ENCODE assay signal across 8 mouse cellular contexts in genomic region chr7:31148086-31148485, GRCm38 (mm10). TPM values are rescaled to one million over a fixed set of nuclear protein-coding genes. Genes with fewer than 3 reads are reported as not detected.
DNase-seq lines count a peak whose midpoint lies in the region; ATAC-seq and TF ChIP-seq lines count a peak whose summit lies in the region.

No protein-coding gene starts in this region.

- no peaks in the 10 kb centered on the region for H3K36me3 ChIP-seq in kidney, adult 2 months (ENCODE audit: control insufficient read depth, insufficient read depth, low read length)
- peaks cover 24% of the 10 kb centered on the region for H3K36me3 ChIP-seq in hindbrain, embryonic 12.5 days
- H3K36me3 ChIP-seq in midbrain, embryonic 13.5 days: peaks cover 37% of the 10 kb centered on the region

- WGBS in kidney, adult 2 months: 81% methylated on average over 3 of the region's 3 CpGs
- 70% methylated on average over 3 of the region's 3 CpGs for WGBS in hindbrain, embryonic 12.5 days
- WGBS in midbrain, embryonic 13.5 days: 62% methylated on average over 3 of the region's 3 CpGs

- no peaks in the 10 kb centered on the region for H3K9me3 ChIP-seq in hindbrain, embryonic 12.5 days (replicated peaks)
- H3K9me3 ChIP-seq in midbrain, embryonic 13.5 days: no peaks in the 10 kb centered on the region

- peak overlapping the region; percentile 27; the same call in 1 of the 2 replicates for H3K27ac ChIP-seq in kidney, adult 2 months (ENCODE audit: insufficient read depth, low read depth, low read length)
- H3K27ac ChIP-seq in hindbrain, embryonic 12.5 days: peak overlapping the region; percentile 97
- peak overlapping the region; percentile 99 for H3K27ac ChIP-seq in midbrain, embryonic 13.5 days

- TF ChIP-seq POLR2A in kidney, adult 2 months (IDR thresholded peaks at IDR 0.05; ENCODE audit: low read depth, low read length): no peak

- no peak for TF ChIP-seq CTCF in kidney, adult 2 months (conservative IDR thresholded peaks at IDR 0.05; ENCODE audit: insufficient read depth, insufficient read length, low read depth, low read length)

- ATAC-seq in hindbrain, embryonic 12.5 days (ENCODE audit: low FRiP score): no peak
- no peak for ATAC-seq in midbrain, embryonic 13.5 days

- H3K27me3 ChIP-seq in kidney, adult 2 months (replicated peaks; ENCODE audit: control insufficient read depth, insufficient read depth, low read length): no peaks in the 10 kb centered on the region
- H3K27me3 ChIP-seq in hindbrain, embryonic 12.5 days: no peaks in the 10 kb centered on the region
- H3K27me3 ChIP-seq in midbrain, embryonic 13.5 days: no peaks in the 10 kb centered on the region

- H3K4me2 ChIP-seq in hindbrain, embryonic 12.5 days (replicated peaks): peak overlapping the region; percentile 72
- peak overlapping the region; percentile 83 for H3K4me2 ChIP-seq in midbrain, embryonic 13.5 days (replicated peaks)

- peaks cover 12% of the 10 kb centered on the region for H3K4me1 ChIP-seq in kidney, adult 2 months (ENCODE audit: control insufficient read depth, insufficient read depth, low read length)
- H3K4me1 ChIP-seq in hindbrain, embryonic 12.5 days: peaks cover 37% of the 10 kb centered on the region
- H3K4me1 ChIP-seq in midbrain, embryonic 13.5 days (replicated peaks): peaks cover 51% of the 10 kb centered on the region

- no peak overlapping the region for H3K4me3 ChIP-seq in kidney, adult 2 months (ENCODE audit: insufficient read depth, low read depth, low read length)
- H3K4me3 ChIP-seq in hindbrain, embryonic 12.5 days: peak overlapping the region; percentile 89
- peak overlapping the region; percentile 95 for H3K4me3 ChIP-seq in midbrain, embryonic 13.5 days (replicated peaks)

- H3K9ac ChIP-seq in hindbrain, embryonic 12.5 days: peak overlapping the region; percentile 87
- peak overlapping the region; percentile 99 for H3K9ac ChIP-seq in midbrain, embryonic 13.5 days (replicated peaks)

- no peak for DNase-seq in kidney, adult 2 months
- DNase-seq in kidney, adult 9 months: no peak
- peak; percentile 83 for DNase-seq in T-cell, adult 2 months (ENCODE audit: low spot score)
- DNase-seq in embryo, embryonic 11 days: no peak
- DNase-seq in thymus, postnatal 10 days (ENCODE audit: low spot score in 2 of 2): no peak
- no peak for DNase-seq in kidney, postnatal 36 days

RNA-seq across cellular contexts. Expression of gene Gramd1a, which starts 7.6 kb away (rescaled TPM):
- polyA plus RNA-seq in kidney, adult 2 months (2012; rRNA removed): 53.8 and 57.1 TPM in 2 replicates
- polyA plus RNA-seq in hindbrain, embryonic 12.5 days (2016; fragmentation: Nextera tagmentation; extraction: Ambion mirVana): 185 and 202 TPM in 2 replicates
- polyA plus RNA-seq in midbrain, embryonic 13.5 days (2015; fragmentation: Nextera tagmentation; extraction: Ambion mirVana): 213 and 241 TPM in 2 replicates

RNA-seq across cellular contexts. Expression of gene Scn1b, which starts 21.3 kb away (rescaled TPM):
- polyA plus RNA-seq in kidney, adult 2 months (2012; rRNA removed): 25.1 and 27.9 TPM in 2 replicates
- 2.7 and 3.8 TPM in 2 replicates for polyA plus RNA-seq in hindbrain, embryonic 12.5 days (2016; fragmentation: Nextera tagmentation; extraction: Ambion mirVana)
- polyA plus RNA-seq in midbrain, embryonic 13.5 days (2015; fragmentation: Nextera tagmentation; extraction: Ambion mirVana): 1.2 and 2.7 TPM in 2 replicates

RNA-seq across cellular contexts. Expression of gene Hpn, which starts 33.0 kb away (rescaled TPM):
- 626 and 739 TPM in 2 replicates for polyA plus RNA-seq in kidney, adult 2 months (2012; rRNA removed)
- polyA plus RNA-seq in hindbrain, embryonic 12.5 days (2016; fragmentation: Nextera tagmentation; extraction: Ambion mirVana): 2.3 and 2.7 TPM in 2 replicates
- polyA plus RNA-seq in midbrain, embryonic 13.5 days (2015; fragmentation: Nextera tagmentation; extraction: Ambion mirVana): 0.18 and 0.59 TPM in 2 replicates

Comparison
In these comparisons a context has a peak if more than half of its experiments do, and no peak if none do; other contexts are left out.
1. H3K27ac ChIP-seq: peak in every context shown above with its lines; median percentile 99 in midbrain, embryonic 13.5 days; 97 in hindbrain, embryonic 12.5 days; 27 in kidney, adult 2 months.
2. RNA of gene Hpn, which starts 33.0 kb away (polyA plus RNA-seq): 626 to 739 TPM in kidney, adult 2 months; 2.3 to 2.7 TPM in hindbrain, embryonic 12.5 days and 0.18 to 0.59 TPM in midbrain, embryonic 13.5 days; every median in the first group is over 100 times any median in the second.